In genomic region chr6:100381046-100381445, GRCm38 (mm10) we compare ENCODE assay signal across 13 mouse cellular contexts.
A peak's percentile ranks its signal among the peaks of the same experiment; 100 is the strongest.
DNase-seq lines count a peak whose midpoint lies in the region; ATAC-seq and TF ChIP-seq lines count a peak whose summit lies in the region.
"Had no signal": no experiment of that assay in that cellular context is flagged by ENCODE, and none has a peak within 500 bp of the region (broad histone marks: within the 10 kb centered on the region; RNA-seq: fewer than 3 reads in every experiment).

No protein-coding gene starts in this region.

- H3K36me3 ChIP-seq in embryonic facial prominence, embryonic 10.5 days (replicated peaks): no peaks in the 10 kb centered on the region
- H3K36me3 ChIP-seq in kidney, embryonic 15.5 days: no peaks in the 10 kb centered on the region
- H3K36me3 ChIP-seq: hindbrain, embryonic 15.5 days; neural tube, embryonic 13.5 days had no signal

- WGBS in lung, adult 2 months: 65% methylated on average over 5 of the region's 5 CpGs
- 85% methylated on average over 5 of the region's 5 CpGs for WGBS in embryonic facial prominence, embryonic 10.5 days
- WGBS in kidney, embryonic 15.5 days: 86% methylated on average over 5 of the region's 5 CpGs

- no peaks in the 10 kb centered on the region for H3K9me3 ChIP-seq in embryonic facial prominence, embryonic 10.5 days
- H3K9me3 ChIP-seq in kidney, embryonic 15.5 days (replicated peaks): no peaks in the 10 kb centered on the region
- H3K9me3 ChIP-seq: forebrain, embryonic 13.5 days; hindbrain, embryonic 15.5 days; neural tube, embryonic 13.5 days had no signal

- H3K27me3 ChIP-seq in embryonic facial prominence, embryonic 10.5 days (replicated peaks; ENCODE audit: low read depth, poor library complexity, severe bottlenecking): peaks cover 81% of the 10 kb centered on the region
- peaks cover 15% of the 10 kb centered on the region; the same call in 1 of the 2 replicates for H3K27me3 ChIP-seq in kidney, embryonic 15.5 days
- H3K27me3 ChIP-seq: forebrain, embryonic 13.5 days; hindbrain, embryonic 15.5 days had no signal

- TF ChIP-seq CTCF in lung, adult 2 months (IDR thresholded peaks at IDR 0.05; ENCODE audit: insufficient read depth, low read length): no peak

- TF ChIP-seq POLR2A in lung, adult 2 months (IDR thresholded peaks at IDR 0.05; ENCODE audit: borderline replicate concordance, extremely low read depth, low read depth, low read length): no peak

- H3K4me3 ChIP-seq in lung, adult 2 months (replicated peaks; ENCODE audit: extremely low read depth, low read depth, low read length): no peak overlapping the region
- H3K4me3 ChIP-seq in embryonic facial prominence, embryonic 10.5 days: no peak overlapping the region
- H3K4me3 ChIP-seq in kidney, embryonic 15.5 days (replicated peaks): no peak overlapping the region
- H3K4me3 ChIP-seq: forebrain, embryonic 13.5 days; heart, adult 2 months; hindbrain, embryonic 15.5 days; neural tube, embryonic 13.5 days had no signal

- no peak overlapping the region for H3K4me2 ChIP-seq in kidney, embryonic 15.5 days
- H3K4me2 ChIP-seq: forebrain, embryonic 13.5 days; hindbrain, embryonic 15.5 days; neural tube, embryonic 13.5 days had no signal

- H3K9ac ChIP-seq in kidney, embryonic 15.5 days: no peak overlapping the region
- H3K9ac ChIP-seq: forebrain, embryonic 13.5 days; hindbrain, embryonic 15.5 days; neural tube, embryonic 13.5 days had no signal

- H3K4me1 ChIP-seq in lung, adult 2 months (ENCODE audit: control insufficient read depth, insufficient read depth, low read length): no peaks in the 10 kb centered on the region; the same call in 1 of the 2 replicates
- peaks cover 41% of the 10 kb centered on the region for H3K4me1 ChIP-seq in embryonic facial prominence, embryonic 10.5 days
- peaks cover 25% of the 10 kb centered on the region for H3K4me1 ChIP-seq in kidney, embryonic 15.5 days

- 0 out of 2 replicates have a peak overlapping the region, but pooled peaks have one; percentile 10 for H3K27ac ChIP-seq in embryonic facial prominence, embryonic 10.5 days (replicated peaks)
- no peak overlapping the region for H3K27ac ChIP-seq in kidney, embryonic 15.5 days
- H3K27ac ChIP-seq: forebrain, embryonic 13.5 days; heart, adult 2 months; hindbrain, embryonic 15.5 days; neural tube, embryonic 13.5 days had no signal

- ATAC-seq in kidney, embryonic 15.5 days (replicated peaks; ENCODE audit: low FRiP score): no peak

- peak; percentile 7 for DNase-seq in lung, postnatal 25 days (ENCODE audit: low spot score)
- DNase-seq in lung, adult 2 months: no peak
- peak; percentile 37 for DNase-seq in Muller cell, postnatal 12 days (ENCODE audit: inconsistent ontology term)
- no peak for DNase-seq in embryonic facial prominence, embryonic 10.5 days (ENCODE audit: low spot score)
- peak; percentile 16 for DNase-seq in skeletal muscle tissue, adult 2 months (ENCODE audit: low read depth, low spot score)
- DNase-seq in adrenal gland, adult 2 months: no peak
- DNase-seq: kidney, postnatal 25 days; right cerebral cortex, postnatal 25 days had no signal

Comparison
In these comparisons a context has a peak if more than half of its experiments do, and no peak if none do; other contexts are left out.
1. DNase-seq: peak in lung, postnatal 25 days (single experiment), Muller cell, postnatal 12 days (single experiment) and skeletal muscle tissue, adult 2 months (single experiment); none in lung, adult 2 months (single experiment), embryonic facial prominence, embryonic 10.5 days (single experiment) and adrenal gland, adult 2 months (single experiment).